Mouse (Mus musculus) heart, embryonic 15.5 days (tissue): ENCODE results near the gene Maml3. TPM values are rescaled to one million over a fixed set of nuclear protein-coding genes. Genes with fewer than 3 reads are reported as not detected.

Experiments used
- ATAC-seq: fragments of 200-750 bp; cut with Nextera tagmentation; replicated peaks from 2 replicates; pipeline ENCODE4 v1.8.0; 2017; ENCODE audit warnings: low read depth, moderate TSS enrichment; ENCODE audit not compliant: insufficient number of reproducible peaks, insufficient read depth, low FRiP score
- H3K27ac ChIP-seq: fragments of 300-500 bp; sonication (generic); 2 replicates; pipeline ENCODE4 v1.5.1; 2015; ENCODE audit warnings: mild to moderate bottlenecking, inconsistent platforms
- H3K27me3 ChIP-seq: fragments of 300-500 bp; sonication (generic); 2 replicates; pipeline ENCODE4 v1.6.1; 2015; ENCODE audit warnings: inconsistent platforms
- H3K36me3 ChIP-seq: fragments of 300-500 bp; sonication (generic); 2 replicates; pipeline ENCODE4 v1.6.1; 2015; ENCODE audit warnings: mild to moderate bottlenecking, inconsistent platforms
- H3K4me1 ChIP-seq: fragments of 300-500 bp; sonication (generic); replicated peaks from 2 replicates; pipeline ENCODE4 v1.6.1; 2015; ENCODE audit warnings: inconsistent platforms
- H3K4me2 ChIP-seq: fragments of 300-500 bp; sonication (generic); 2 replicates; pipeline ENCODE4 v1.6.1; 2015; ENCODE audit warnings: inconsistent platforms, mild to moderate bottlenecking, moderate library complexity
- H3K4me3 ChIP-seq: fragments of 300-500 bp; sonication (generic); 2 replicates; pipeline ENCODE4 v1.5.1; 2015; ENCODE audit warnings: mild to moderate bottlenecking, inconsistent platforms
- H3K9ac ChIP-seq: fragments of 300-500 bp; sonication (generic); 2 replicates; pipeline ENCODE4 v1.6.1; 2015; ENCODE audit warnings: mild to moderate bottlenecking, inconsistent platforms
- H3K9me3 ChIP-seq: fragments of 300-500 bp; sonication (generic); replicated peaks from 2 replicates; pipeline ENCODE4 v1.6.1; 2016; ENCODE audit warnings: inconsistent platforms
- WGBS: fragments of 180-500 bp; shearing (Covaris S2); methylation state at CpG from one replicate; pipeline ENCODE4 v1.1.7; 2015; ENCODE audit warnings: mixed read lengths; 5-methylcytosine and 5-hydroxymethylcytosine counted together
- polyA plus RNA-seq: library from polyadenylated mRNA; unstranded; fragments of >200 nt; fragmentation: Nextera tagmentation; extraction: Ambion mirVana; gene quantifications from 2 replicates; pipeline ENCODE4 v1.2.1, GENCODE M21; 2015

The Maml3 gene
- 1.9 and 2.9 TPM in 2 replicates for polyA plus RNA-seq

- 0 out of 2 replicates have a peak, but pooled peaks cover 3% of the 10 kb centered on the region for H3K4me1 ChIP-seq
- H3K27ac ChIP-seq: peak within 1 kb of the TSS; percentile 100
- H3K36me3 ChIP-seq: no peaks in the 10 kb centered on the region
- no peaks in the 10 kb centered on the region for H3K9me3 ChIP-seq
- peak within 1 kb of the TSS; percentile 89 for H3K9ac ChIP-seq
- ATAC-seq: 0 out of 2 replicates have a peak, but pooled peaks have one; percentile 8
- peak within 1 kb of the TSS; percentile 79 for H3K4me3 ChIP-seq
- peak within 1 kb of the TSS; percentile 98 for H3K4me2 ChIP-seq
- WGBS: under 1% methylated on average over 38 of the region's 49 CpGs
- H3K27me3 ChIP-seq: no peaks in the 10 kb centered on the region
Measured at GRCm38 (mm10) chr3:52104636-52105151, at the start of gene Maml3. Gene Maml3, minus strand, starts transcription at chr3:52105076.

DNA sequence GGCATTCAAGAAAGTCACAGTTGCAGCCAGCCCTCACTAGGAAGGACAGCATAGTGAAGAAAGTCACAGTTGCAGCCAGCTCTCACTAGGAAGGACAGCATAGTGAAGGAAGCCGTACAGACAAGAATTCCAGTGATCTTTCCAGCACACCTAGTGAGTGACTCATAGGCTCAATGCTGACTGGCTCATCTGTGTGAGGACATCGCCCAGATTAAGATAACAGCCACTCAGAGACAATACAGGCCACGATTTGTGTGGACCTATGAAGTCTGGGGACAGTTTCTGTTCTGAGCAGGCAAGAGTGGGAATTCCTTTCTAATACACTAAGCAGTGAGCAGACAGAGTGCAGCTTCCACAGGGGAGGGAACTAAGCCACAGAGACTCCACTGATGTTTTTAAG, 46.3 kb upstream of the Maml3 start:
- no peaks in the 10 kb centered on the region for H3K36me3 ChIP-seq
- no peak for ATAC-seq
- WGBS: 17% methylated on average over 3 of the region's 3 CpGs
- H3K9ac ChIP-seq: no peak overlapping the region
- no peak overlapping the region for H3K4me3 ChIP-seq
- H3K27ac ChIP-seq: no peak overlapping the region
- H3K4me2 ChIP-seq: no peak overlapping the region
- no peaks in the 10 kb centered on the region for H3K27me3 ChIP-seq
- peaks cover 2% of the 10 kb centered on the region; the same call in 1 of the 2 replicates for H3K9me3 ChIP-seq
- no peaks in the 10 kb centered on the region; the same call in 1 of the 2 replicates for H3K4me1 ChIP-seq

- no peak for ATAC-seq
Measured at GRCm38 (mm10) chr3:52148301-52148700, 43.4 kb upstream of the Maml3 start.

DNA sequence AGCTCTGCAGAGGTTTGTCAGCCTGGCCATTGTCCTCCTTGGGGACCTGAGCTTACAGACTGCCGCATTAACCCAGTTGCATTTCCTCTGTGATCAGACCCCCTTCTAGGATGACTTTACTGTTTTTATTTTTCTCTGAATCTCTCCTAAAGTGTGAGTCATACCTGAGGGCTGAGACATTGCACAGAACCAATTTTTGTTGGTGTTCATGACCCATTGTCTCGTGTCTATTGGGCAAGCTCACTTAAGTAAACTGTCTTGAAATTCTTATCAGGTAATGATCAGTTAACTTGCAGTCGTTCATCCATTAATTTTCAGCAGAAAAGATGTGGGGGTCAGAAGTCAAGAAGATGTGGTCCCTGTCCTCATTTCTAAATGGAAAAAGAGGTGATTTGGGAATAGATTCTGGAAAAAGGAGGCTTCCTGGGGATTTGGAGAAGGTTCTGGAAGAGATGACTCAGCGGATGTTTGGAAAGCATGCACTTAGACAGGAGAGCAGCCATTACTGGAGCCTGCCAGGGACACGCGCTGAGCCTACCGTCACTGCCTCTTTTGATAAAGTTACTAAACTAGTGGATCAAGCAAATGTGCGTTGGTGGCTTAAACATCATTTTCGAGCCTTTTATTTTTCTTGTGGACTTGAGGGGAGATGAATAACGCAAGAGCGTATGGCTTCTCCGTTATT, 40.0 kb upstream of the Maml3 start:
- peaks cover 5% of the 10 kb centered on the region for H3K4me1 ChIP-seq
- H3K27me3 ChIP-seq: no peaks in the 10 kb centered on the region
- H3K36me3 ChIP-seq: no peaks in the 10 kb centered on the region
- no peaks in the 10 kb centered on the region for H3K9me3 ChIP-seq
- ATAC-seq: no peak
- H3K9ac ChIP-seq: no peak overlapping the region
- WGBS: 81% methylated on average over 12 of the region's 12 CpGs
- no peak overlapping the region for H3K27ac ChIP-seq
- no peak overlapping the region for H3K4me3 ChIP-seq
- no peak overlapping the region for H3K4me2 ChIP-seq

More at GRCm38 (mm10) chr3:52148301-52148700, 43.4 kb upstream of the Maml3 start:
- Histone ChIP-seq H3K4me1 (no peaks in the 10 kb centered on the region; the same call in 1 of the 2 replicates), H3K27ac (no peak overlapping the region), H3K27me3 (no peaks in the 10 kb centered on the region), H3K4me3 (no peak overlapping the region), H3K9ac (no peak overlapping the region), H3K9me3 (no peaks in the 10 kb centered on the region), H3K4me2 (no peak overlapping the region), H3K36me3 (no peaks in the 10 kb centered on the region)
- 29% methylated on average over 4 of the region's 4 CpGs for WGBS

- no peak overlapping the region for H3K4me3 ChIP-seq
- H3K4me1 ChIP-seq: peaks cover 6% of the 10 kb centered on the region
- WGBS: 71% methylated on average over 7 of the region's 7 CpGs
- H3K9ac ChIP-seq: no peak overlapping the region
- H3K27me3 ChIP-seq: no peaks in the 10 kb centered on the region
- H3K36me3 ChIP-seq: no peaks in the 10 kb centered on the region
- no peak overlapping the region for H3K4me2 ChIP-seq
- H3K27ac ChIP-seq: no peak overlapping the region
- 0 out of 2 replicates have a peak, but pooled peaks have one; percentile 39 for ATAC-seq
- H3K9me3 ChIP-seq: no peaks in the 10 kb centered on the region
Measured at GRCm38 (mm10) chr3:52143017-52143416, 38.1 kb upstream of the Maml3 start.

DNA sequence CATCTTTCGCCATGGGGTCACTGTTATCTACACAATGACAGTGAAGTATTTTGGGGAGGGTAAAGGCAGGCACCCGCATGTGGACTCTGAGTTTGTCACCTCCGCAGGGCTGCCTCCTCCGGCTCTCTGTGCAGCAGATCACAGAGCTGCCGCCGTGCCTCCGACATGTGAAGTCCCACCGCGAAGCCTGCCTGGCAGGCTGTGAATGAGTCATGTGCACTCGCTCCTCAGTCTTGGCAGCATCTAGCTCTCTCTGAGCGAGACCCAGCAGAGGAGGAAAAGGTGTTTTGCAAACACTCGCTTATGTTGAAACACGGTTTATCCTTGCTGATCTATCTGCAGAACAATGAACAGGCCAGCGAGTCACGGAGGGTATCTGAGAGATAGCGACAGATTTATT, 35.3 kb upstream of the Maml3 start:
- 35% methylated on average over 16 of the region's 16 CpGs for WGBS
- H3K4me1 ChIP-seq: peaks cover 6% of the 10 kb centered on the region
- ATAC-seq: no peak
- no peaks in the 10 kb centered on the region for H3K27me3 ChIP-seq
- no peaks in the 10 kb centered on the region for H3K36me3 ChIP-seq
- H3K9ac ChIP-seq: no peak overlapping the region
- no peak overlapping the region for H3K4me3 ChIP-seq
- H3K9me3 ChIP-seq: no peaks in the 10 kb centered on the region
- H3K4me2 ChIP-seq: no peak overlapping the region
- H3K27ac ChIP-seq: no peak overlapping the region

DNA sequence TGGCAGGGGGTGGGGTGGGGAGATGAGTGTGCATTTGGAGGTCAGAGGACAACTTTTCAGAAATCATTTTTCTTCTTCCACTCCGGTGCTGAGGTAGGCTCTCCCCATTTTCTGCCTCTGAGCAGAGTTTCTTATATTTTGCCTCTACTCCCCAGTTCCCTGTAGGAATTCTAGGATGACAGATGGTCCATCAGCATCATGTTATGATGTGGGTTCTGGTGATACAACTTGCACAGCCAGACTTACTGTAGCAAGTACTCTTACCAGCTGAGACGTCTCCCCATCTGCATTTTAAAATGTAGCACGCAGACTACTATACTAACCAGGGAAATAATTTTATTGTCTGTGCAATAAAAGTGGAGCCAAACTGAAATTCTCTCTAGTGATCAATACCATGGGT, 20.5 kb upstream of the Maml3 start:
- Histone ChIP-seq H3K9ac (no peak overlapping the region), H3K27me3 (no peaks in the 10 kb centered on the region), H3K4me2 (no peak overlapping the region), H3K27ac (no peak overlapping the region), H3K36me3 (no peaks in the 10 kb centered on the region), H3K4me1 (no peaks in the 10 kb centered on the region), H3K4me3 (no peak overlapping the region), H3K9me3 (no peaks in the 10 kb centered on the region)
- WGBS: 81% methylated on average over 3 of the region's 3 CpGs
- no peak for ATAC-seq

DNA sequence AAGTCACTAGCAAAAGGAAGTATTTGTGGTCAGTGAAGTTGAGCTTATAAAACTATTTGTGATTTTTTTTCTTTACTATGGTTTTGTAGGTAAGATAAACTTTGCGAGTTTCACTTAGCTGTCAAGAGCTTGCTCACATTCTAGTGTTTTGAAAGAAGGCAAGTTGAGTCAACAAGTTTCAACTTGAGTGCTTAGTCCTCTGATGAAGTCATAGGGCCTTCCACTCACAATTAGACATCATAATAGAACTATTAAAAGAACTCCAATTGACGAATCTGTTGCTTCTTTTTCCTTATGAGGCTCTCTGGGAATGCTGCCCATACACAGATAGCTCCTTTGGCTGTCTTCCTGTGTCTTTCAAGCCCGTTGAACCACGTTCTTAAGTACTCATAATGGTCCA, 16.0 kb upstream of the Maml3 start:
- Histone ChIP-seq H3K4me1 (no peaks in the 10 kb centered on the region), H3K9ac (no peak overlapping the region), H3K9me3 (no peaks in the 10 kb centered on the region), H3K4me2 (no peak overlapping the region), H3K4me3 (no peak overlapping the region), H3K27ac (no peak overlapping the region), H3K36me3 (no peaks in the 10 kb centered on the region), H3K27me3 (no peaks in the 10 kb centered on the region)
- no peak for ATAC-seq
- 48% methylated on average over 4 of the region's 4 CpGs for WGBS

DNA sequence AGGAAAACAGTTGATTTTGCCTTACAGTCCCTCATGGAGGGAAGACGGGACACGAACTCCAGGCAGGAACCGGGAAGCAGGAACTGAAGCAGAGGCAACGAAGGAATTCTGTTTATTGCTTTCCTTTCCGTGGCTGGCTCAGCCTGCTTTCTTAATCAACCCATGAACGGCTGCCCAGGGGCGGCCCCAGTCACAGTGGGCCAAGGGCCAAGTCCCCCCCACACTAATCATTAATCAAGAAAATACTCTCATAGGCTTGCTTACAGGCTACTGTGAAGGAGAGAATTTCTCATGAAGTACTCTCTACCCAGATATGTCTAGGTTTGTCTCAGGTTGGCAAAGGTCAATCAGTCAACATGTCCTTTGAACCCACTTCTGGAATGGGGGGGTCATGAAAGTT, 14.3 kb upstream of the Maml3 start:
- Histone ChIP-seq H3K4me1 (no peaks in the 10 kb centered on the region), H3K27me3 (no peaks in the 10 kb centered on the region), H3K4me3 (no peak overlapping the region), H3K4me2 (no peak overlapping the region), H3K27ac (no peak overlapping the region), H3K36me3 (no peaks in the 10 kb centered on the region), H3K9me3 (no peaks in the 10 kb centered on the region), H3K9ac (no peak overlapping the region)
- ATAC-seq: no peak
- 81% methylated on average over 7 of the region's 7 CpGs for WGBS

DNA sequence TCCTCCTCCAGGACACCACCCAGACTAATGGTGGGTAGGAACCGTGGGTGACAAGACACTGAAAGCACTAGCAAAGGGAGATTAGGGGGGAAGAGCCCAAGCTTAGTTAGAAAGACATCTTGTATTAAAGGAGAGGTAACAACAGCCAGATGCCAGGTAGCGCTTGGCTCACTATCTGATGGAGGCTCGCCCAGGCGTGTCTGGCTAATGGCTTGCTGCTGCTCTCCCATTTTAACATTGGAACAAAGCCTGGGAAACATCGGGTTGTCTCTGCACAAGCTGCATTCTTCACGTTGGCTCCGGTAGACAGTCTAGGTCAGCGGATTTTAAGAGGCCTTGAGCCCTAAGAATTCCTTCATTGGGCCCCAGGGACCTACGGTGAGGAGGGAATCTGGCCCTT, 10.5 kb upstream of the Maml3 start:
- Histone ChIP-seq H3K4me2 (no peak overlapping the region), H3K27me3 (no peaks in the 10 kb centered on the region), H3K9me3 (no peaks in the 10 kb centered on the region), H3K9ac (no peak overlapping the region), H3K4me3 (no peak overlapping the region), H3K4me1 (no peaks in the 10 kb centered on the region), H3K27ac (no peak overlapping the region), H3K36me3 (no peaks in the 10 kb centered on the region)
- no peak for ATAC-seq
- WGBS: 65% methylated on average over 9 of the region's 9 CpGs

DNA sequence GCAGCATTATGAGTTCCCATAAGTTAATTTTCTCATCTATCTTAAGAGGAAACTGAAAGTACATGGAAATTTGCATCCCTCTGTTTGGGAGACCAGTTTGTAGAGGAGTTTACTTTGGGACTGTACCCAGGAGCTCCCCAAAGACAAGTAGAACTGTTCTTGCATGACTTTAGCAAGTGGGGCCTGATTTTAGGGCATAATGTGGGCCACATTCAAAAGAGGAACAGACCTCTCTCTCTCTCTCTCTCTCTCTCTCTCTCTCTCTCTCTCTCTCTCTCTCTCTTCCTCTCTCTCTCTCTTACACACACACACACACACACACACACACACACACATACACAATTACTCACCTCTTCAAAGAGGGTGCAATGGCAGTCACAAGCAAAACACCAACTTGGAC, 3.2 kb upstream of the Maml3 start:
- H3K36me3 ChIP-seq: no peaks in the 10 kb centered on the region
- H3K4me2 ChIP-seq: no peak overlapping the region
- H3K27ac ChIP-seq: no peak overlapping the region
- no peaks in the 10 kb centered on the region for H3K4me1 ChIP-seq
- H3K9ac ChIP-seq: no peak overlapping the region
- H3K27me3 ChIP-seq: no peaks in the 10 kb centered on the region
- H3K4me3 ChIP-seq: no peak overlapping the region
- H3K9me3 ChIP-seq: no peaks in the 10 kb centered on the region
- ATAC-seq: no peak

GRCm38 (mm10) chr3:52105156-52105555, 280 bp upstream of the Maml3 start:
- under 1% methylated on average over 9 of the region's 20 CpGs for WGBS
- ATAC-seq: no peak
- H3K27ac ChIP-seq: peak overlapping the region; percentile 100
- H3K27me3 ChIP-seq: no peaks in the 10 kb centered on the region
- peak overlapping the region; percentile 98 for H3K4me2 ChIP-seq
- H3K9ac ChIP-seq: peak overlapping the region; percentile 89
- peak overlapping the region; percentile 79 for H3K4me3 ChIP-seq
- no peaks in the 10 kb centered on the region for H3K9me3 ChIP-seq
- H3K4me1 ChIP-seq: 0 out of 2 replicates have a peak, but pooled peaks cover 3% of the 10 kb centered on the region
- no peaks in the 10 kb centered on the region for H3K36me3 ChIP-seq
